Mouse (Mus musculus): ENCODE results near the gene Eif2b5. TPM values are rescaled to one million over a fixed set of nuclear protein-coding genes. Genes with fewer than 3 reads are reported as not detected.
"Not testable (repeated sequence)": the region's sequence is repeated elsewhere in the genome, so short reads cannot be mapped to it uniquely, and the experiment has no call there.

Eif2b5 gene
- polyA plus RNA-seq, 1 experiment, result 38.7 TPM

- no peaks in the 10 kb centered on the region for H3K4me1 ChIP-seq (ENCODE audit: control insufficient read depth, insufficient read depth, low read length)
- no peak overlapping the region for H3K27ac ChIP-seq (ENCODE audit: control insufficient read depth, insufficient read depth, low read depth, low read length)
- no peaks in the 10 kb centered on the region for H3K36me3 ChIP-seq (ENCODE audit: control insufficient read depth, insufficient read depth, low read length)
- no peak overlapping the region for H3K4me3 ChIP-seq (ENCODE audit: control insufficient read depth, low read depth, low read length)
- H3K27me3 ChIP-seq (ENCODE audit: control insufficient read depth, insufficient read depth, low read length), result no peaks in the 10 kb centered on the region
- TF ChIP-seq CTCF (IDR thresholded peaks at IDR 0.05; ENCODE audit: control insufficient read depth, insufficient read depth, insufficient replicate concordance, low read depth, low read length) (no peak), POLR2A (IDR thresholded peaks at IDR 0.05; ENCODE audit: control insufficient read depth, low read depth, low read length) (no peak)
These were observed 18.5 kb upstream of the Eif2b5 start for GRCm38 (mm10) chr16:20480115-20480514.

GRCm38 (mm10) chr16:20481746-20482145, 16.9 kb upstream of the Eif2b5 start:
- Histone ChIP-seq H3K4me3 (ENCODE audit: control insufficient read depth, low read depth, low read length) (no peak overlapping the region), H3K27ac (ENCODE audit: control insufficient read depth, insufficient read depth, low read depth, low read length) (no peak overlapping the region), H3K36me3 (ENCODE audit: control insufficient read depth, insufficient read depth, low read length) (no peaks in the 10 kb centered on the region), H3K4me1 (ENCODE audit: control insufficient read depth, insufficient read depth, low read length) (no peaks in the 10 kb centered on the region), H3K27me3 (ENCODE audit: control insufficient read depth, insufficient read depth, low read length) (no peaks in the 10 kb centered on the region)
- TF ChIP-seq CTCF (IDR thresholded peaks at IDR 0.05; ENCODE audit: control insufficient read depth, insufficient read depth, insufficient replicate concordance, low read depth, low read length) (no peak), POLR2A (IDR thresholded peaks at IDR 0.05; ENCODE audit: control insufficient read depth, low read depth, low read length) (no peak)

- not testable (repeated sequence) for H3K27ac ChIP-seq (ENCODE audit: control insufficient read depth, insufficient read depth, low read depth, low read length); H3K27me3 ChIP-seq (ENCODE audit: control insufficient read depth, insufficient read depth, low read length); H3K4me1 ChIP-seq (ENCODE audit: control insufficient read depth, insufficient read depth, low read length); H3K36me3 ChIP-seq (ENCODE audit: control insufficient read depth, insufficient read depth, low read length); H3K4me3 ChIP-seq (ENCODE audit: control insufficient read depth, low read depth, low read length)
These were observed 14.9 kb upstream of the Eif2b5 start for GRCm38 (mm10) chr16:20483716-20484115.

GRCm38 (mm10) chr16:20485061-20485460, 13.6 kb upstream of the Eif2b5 start:
- no peak overlapping the region for H3K27ac ChIP-seq (ENCODE audit: control insufficient read depth, insufficient read depth, low read depth, low read length)
- TF ChIP-seq CTCF (IDR thresholded peaks at IDR 0.05; ENCODE audit: control insufficient read depth, insufficient read depth, insufficient replicate concordance, low read depth, low read length) (no peak), POLR2A (IDR thresholded peaks at IDR 0.05; ENCODE audit: control insufficient read depth, low read depth, low read length) (no peak)
- H3K4me3 ChIP-seq (ENCODE audit: control insufficient read depth, low read depth, low read length), result no peak overlapping the region
- no peaks in the 10 kb centered on the region for H3K4me1 ChIP-seq (ENCODE audit: control insufficient read depth, insufficient read depth, low read length)
- no peaks in the 10 kb centered on the region for H3K36me3 ChIP-seq (ENCODE audit: control insufficient read depth, insufficient read depth, low read length)
- no peaks in the 10 kb centered on the region for H3K27me3 ChIP-seq (ENCODE audit: control insufficient read depth, insufficient read depth, low read length)

- no peak overlapping the region for H3K27ac ChIP-seq (ENCODE audit: control insufficient read depth, insufficient read depth, low read depth, low read length)
- H3K4me3 ChIP-seq (ENCODE audit: control insufficient read depth, low read depth, low read length), result no peak overlapping the region
- no peaks in the 10 kb centered on the region for H3K36me3 ChIP-seq (ENCODE audit: control insufficient read depth, insufficient read depth, low read length)
- H3K4me1 ChIP-seq (ENCODE audit: control insufficient read depth, insufficient read depth, low read length), result no peaks in the 10 kb centered on the region
- TF ChIP-seq CTCF (IDR thresholded peaks at IDR 0.05; ENCODE audit: control insufficient read depth, insufficient read depth, insufficient replicate concordance, low read depth, low read length) (no peak), POLR2A (IDR thresholded peaks at IDR 0.05; ENCODE audit: control insufficient read depth, low read depth, low read length) (no peak)
- no peaks in the 10 kb centered on the region for H3K27me3 ChIP-seq (ENCODE audit: control insufficient read depth, insufficient read depth, low read length)
These were observed 12.6 kb upstream of the Eif2b5 start for GRCm38 (mm10) chr16:20486048-20486447.

- no peak for TF ChIP-seq POLR2A (IDR thresholded peaks at IDR 0.05; ENCODE audit: control insufficient read depth, low read depth, low read length)
- H3K27me3 ChIP-seq (ENCODE audit: control insufficient read depth, insufficient read depth, low read length), result no peaks in the 10 kb centered on the region
These were observed 10.5 kb upstream of the Eif2b5 start for GRCm38 (mm10) chr16:20488151-20488550.

GRCm38 (mm10) chr16:20488751-20489150, 9.9 kb upstream of the Eif2b5 start:
- H3K36me3 ChIP-seq (ENCODE audit: control insufficient read depth, insufficient read depth, low read length); H3K27me3 ChIP-seq (ENCODE audit: control insufficient read depth, insufficient read depth, low read length); H3K27ac ChIP-seq (ENCODE audit: control insufficient read depth, insufficient read depth, low read depth, low read length); H3K4me3 ChIP-seq (ENCODE audit: control insufficient read depth, low read depth, low read length); H3K4me1 ChIP-seq (ENCODE audit: control insufficient read depth, insufficient read depth, low read length): not testable (repeated sequence)

More at GRCm38 (mm10) chr16:20488151-20488550, 10.5 kb upstream of the Eif2b5 start:
- Histone ChIP-seq H3K4me1 (ENCODE audit: control insufficient read depth, insufficient read depth, low read length) (no peaks in the 10 kb centered on the region), H3K4me3 (ENCODE audit: control insufficient read depth, low read depth, low read length) (no peak overlapping the region), H3K27ac (ENCODE audit: control insufficient read depth, insufficient read depth, low read depth, low read length) (no peak overlapping the region), H3K36me3 (ENCODE audit: control insufficient read depth, insufficient read depth, low read length) (no peaks in the 10 kb centered on the region)

- Histone ChIP-seq H3K4me1 (ENCODE audit: control insufficient read depth, insufficient read depth, low read length) (no peaks in the 10 kb centered on the region), H3K36me3 (ENCODE audit: control insufficient read depth, insufficient read depth, low read length) (no peaks in the 10 kb centered on the region), H3K4me3 (ENCODE audit: control insufficient read depth, low read depth, low read length) (no peak overlapping the region), H3K27ac (ENCODE audit: control insufficient read depth, insufficient read depth, low read depth, low read length) (no peak overlapping the region), H3K27me3 (ENCODE audit: control insufficient read depth, insufficient read depth, low read length) (no peaks in the 10 kb centered on the region)
- TF ChIP-seq CTCF (IDR thresholded peaks at IDR 0.05; ENCODE audit: control insufficient read depth, insufficient read depth, insufficient replicate concordance, low read depth, low read length) (no peak), POLR2A (IDR thresholded peaks at IDR 0.05; ENCODE audit: control insufficient read depth, low read depth, low read length) (no peak)
These were observed 9.4 kb upstream of the Eif2b5 start for GRCm38 (mm10) chr16:20489233-20489632.

Measured in testis, adult 2 months (tissue).